Mouse (Mus musculus): ENCODE results near the gene Tmtc1.

Tmtc1 gene

DNA sequence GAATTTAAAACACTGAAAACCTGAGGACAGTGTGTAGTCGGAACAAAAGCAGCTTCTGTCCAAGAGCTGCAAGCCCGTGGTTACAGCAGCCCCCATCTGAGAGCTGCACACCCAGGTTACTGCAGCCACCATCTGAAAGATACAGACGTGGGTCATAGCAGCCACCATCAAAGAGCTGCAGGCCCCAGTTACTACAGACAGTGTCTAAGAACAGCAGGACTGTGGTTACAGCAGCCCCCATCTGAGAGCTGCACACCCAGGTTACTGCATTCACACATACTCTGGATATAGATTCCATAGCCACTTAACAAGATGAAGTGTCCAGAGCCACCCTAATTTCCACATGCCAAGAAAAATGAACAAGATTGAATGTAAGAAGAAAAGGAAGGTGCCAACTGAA, 216.6 kb downstream of the Tmtc1 start:
- no peak for DNase-seq

- no peak for DNase-seq
Observed at GRCm38 (mm10) chr6:148222686-148223085, 221.5 kb downstream of the Tmtc1 start.

DNA sequence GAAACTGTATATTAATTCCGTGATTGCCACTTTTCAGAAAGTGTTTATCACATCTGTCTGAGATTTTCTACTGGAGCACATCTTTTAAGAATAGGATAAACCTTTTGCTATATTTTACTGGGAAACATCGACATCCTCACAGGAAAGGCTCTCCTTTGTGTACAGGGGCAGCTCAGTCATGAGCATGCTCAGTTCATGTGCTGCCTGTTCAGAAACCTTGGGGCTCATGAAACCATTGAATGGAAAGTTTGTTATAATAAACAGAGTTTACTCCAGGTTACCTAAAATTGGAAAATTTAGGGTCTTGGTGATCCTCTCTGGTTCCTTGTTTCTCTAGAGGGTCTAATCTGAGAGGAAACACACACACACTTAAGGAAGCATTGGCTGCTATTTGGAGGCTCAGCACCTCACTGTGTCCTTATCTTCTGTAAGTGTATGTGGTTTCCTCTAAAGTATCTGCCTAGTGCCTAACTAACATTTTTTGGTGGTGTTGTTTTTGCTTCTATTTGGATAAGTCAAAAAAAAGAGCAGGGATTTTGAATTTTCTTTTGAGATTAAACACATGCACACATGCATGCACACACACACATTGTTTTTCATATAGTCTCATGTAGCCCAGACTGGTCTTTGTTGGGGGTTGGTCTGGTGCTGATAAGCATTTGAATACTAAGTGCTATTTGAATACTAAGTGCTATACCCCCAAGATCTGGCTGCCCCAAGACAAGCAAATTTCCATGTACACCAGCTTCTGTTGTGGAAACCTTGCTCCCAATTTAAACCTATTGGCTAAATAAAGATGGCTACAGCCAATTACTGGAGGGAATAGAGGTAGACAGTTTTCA, 225.7 kb downstream of the Tmtc1 start:
- no peak for DNase-seq

GRCm38 (mm10) chr6:148216752-148217151, 227.4 kb downstream of the Tmtc1 start:
- DNase-seq: no peak

DNA sequence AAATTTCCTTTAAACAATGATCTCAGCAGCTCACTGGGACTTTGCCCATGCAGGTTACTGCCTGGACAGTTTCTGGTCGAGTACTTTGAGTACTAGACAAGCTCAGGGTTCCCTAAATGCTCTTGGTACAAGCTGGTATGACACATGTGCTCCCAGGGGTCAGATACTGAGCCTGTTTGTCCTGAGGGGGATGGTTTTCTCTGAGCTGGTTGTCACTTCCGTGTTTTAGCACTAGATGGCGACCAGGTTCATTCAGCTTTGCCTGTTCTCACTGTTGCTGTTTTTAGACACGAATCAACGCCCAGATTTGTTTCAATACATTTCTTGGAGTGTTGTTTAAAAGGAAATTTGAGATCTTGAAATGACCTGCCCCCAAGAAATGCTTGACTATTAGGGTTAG, 229.4 kb downstream of the Tmtc1 start:
- peak; percentile 50 for DNase-seq

DNA sequence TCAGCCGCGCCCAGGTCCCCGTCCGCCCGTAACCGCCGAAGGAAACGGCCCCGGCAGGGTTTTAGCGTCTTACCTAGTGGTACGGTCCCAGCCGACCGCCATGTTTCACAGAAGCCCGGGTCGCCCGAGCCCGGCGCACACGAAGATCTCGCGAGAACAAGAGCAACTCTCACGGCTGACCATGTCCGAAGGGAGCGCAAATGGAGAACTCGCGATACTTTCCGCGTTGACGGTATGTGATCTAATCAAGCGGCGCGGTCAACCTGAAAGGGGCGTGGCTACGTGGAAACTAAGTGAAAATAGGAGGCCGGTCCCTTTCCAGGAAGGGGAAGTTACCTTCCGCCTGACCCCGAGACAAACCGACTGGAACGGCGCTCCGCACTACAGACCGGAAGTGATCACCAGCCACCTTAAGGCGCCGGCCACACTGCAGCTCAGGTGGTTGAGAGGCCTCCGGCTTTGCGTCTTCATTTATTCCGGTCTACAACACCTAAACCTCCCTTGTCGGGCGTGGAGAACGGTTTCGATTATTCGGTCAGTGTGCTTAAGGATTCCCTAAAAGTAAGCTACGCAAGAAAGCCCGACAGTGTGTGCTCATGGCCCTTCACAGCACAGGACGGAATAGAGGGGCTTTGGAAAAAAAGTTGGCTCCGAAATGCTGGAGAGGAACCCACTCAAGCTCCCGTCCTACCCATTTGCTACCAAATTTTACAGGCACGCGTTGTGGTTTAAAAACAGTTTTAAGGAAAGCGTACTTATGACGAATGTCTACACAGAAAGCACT, 232.1 kb downstream of the Tmtc1 start, which contains the start of gene Ergic2:
Gene Ergic2, minus strand, starts transcription at position 478 of the 784 bp plus-strand sequence.
- peak; percentile 98 for DNase-seq

GRCm38 (mm10) chr6:148211391-148211876, 232.8 kb downstream of the Tmtc1 start:
- DNase-seq: no peak

DNA sequence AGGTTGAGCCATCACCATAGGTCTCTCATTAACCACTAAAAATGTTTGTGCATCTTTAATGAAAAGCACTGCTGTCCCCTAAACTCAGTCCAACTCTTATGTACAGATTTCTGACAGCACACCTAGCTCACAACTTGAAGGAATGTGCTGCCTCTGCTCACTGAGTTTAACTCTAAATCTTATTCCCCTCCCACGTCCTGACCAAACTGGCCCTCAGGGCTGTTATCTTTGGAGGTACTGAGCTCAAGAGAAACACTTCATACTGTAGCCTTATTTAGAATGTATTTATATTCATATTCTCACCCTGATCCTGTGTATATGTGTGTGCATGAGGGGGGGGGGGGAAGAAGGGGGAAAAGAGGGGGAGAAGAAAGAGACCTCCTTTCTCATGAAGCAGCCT, 236.7 kb downstream of the Tmtc1 start:
- DNase-seq: no peak

DNA sequence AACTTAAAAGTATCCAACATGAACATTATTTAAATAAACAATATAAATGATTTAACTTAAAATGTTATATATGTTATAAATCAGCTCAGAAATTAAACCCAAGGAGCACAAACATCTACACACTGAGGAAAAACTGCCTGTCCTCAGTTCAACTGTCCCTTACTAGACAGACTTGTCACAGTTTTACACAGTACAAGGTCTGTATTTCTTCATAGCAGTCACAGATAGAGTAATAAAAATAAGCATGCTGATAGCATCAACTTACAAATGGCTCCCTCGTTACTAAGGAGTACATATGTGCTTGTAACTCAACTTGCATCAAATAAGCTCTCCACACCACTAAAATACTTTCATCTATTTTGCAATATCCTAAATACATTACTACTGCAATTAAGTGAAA, 239.1 kb downstream of the Tmtc1 start:
- no peak for DNase-seq

- DNase-seq: no peak
Observed at GRCm38 (mm10) chr6:148199729-148200128, 244.5 kb downstream of the Tmtc1 start.

- no peak for DNase-seq
Observed at GRCm38 (mm10) chr6:148199177-148199576, 245.0 kb downstream of the Tmtc1 start.

- DNase-seq: peak; percentile 64
Observed at GRCm38 (mm10) chr6:148193972-148194701, 250.1 kb downstream of the Tmtc1 start.

- no peak for DNase-seq
Observed at GRCm38 (mm10) chr6:148185694-148186093, 258.5 kb downstream of the Tmtc1 start.
